Mouse (Mus musculus) MEL (cell line): ENCODE results near the gene Cers6. TPM values are rescaled to one million over a fixed set of nuclear protein-coding genes. Genes with fewer than 3 reads are reported as not detected.

Experiments used
- DNase-seq: peaks from one replicate; pipeline ENCODE4 v3.0.0; 2011; ENCODE audit warnings: low read depth, low spot score
- H3K27ac ChIP-seq: 2 replicates; pipeline ENCODE4 v1.5.1; 2012; ENCODE audit warnings: low read depth, mild to moderate bottlenecking, control low read depth, low read length, moderate library complexity; ENCODE audit not compliant: control insufficient read depth
- H3K27me3 ChIP-seq, 2 experiments: fragments of 150-350 bp in 1 of 2; sonication (generic) in 1 of 2; 2 replicates each; pipeline ENCODE4 v1.6.1; 2012; ENCODE audit warnings: low read length in 2 of 2, mild to moderate bottlenecking in 2 of 2, improper control_type of control experiment in 1 of 2, moderate library complexity in 1 of 2; ENCODE audit not compliant: insufficient read depth in 2 of 2, control insufficient read depth in 1 of 2
- H3K36me3 ChIP-seq, 2 experiments: 2 replicates each; pipeline ENCODE4 v1.6.1; 2012 to 2014; ENCODE audit warnings: low read length in 2 of 2, improper control_type of control experiment in 1 of 2, inconsistent platforms in 1 of 2, mild to moderate bottlenecking in 1 of 2; ENCODE audit not compliant: insufficient read depth in 2 of 2, control insufficient read depth in 1 of 2
- H3K4me1 ChIP-seq, 2 experiments: fragments of 150-350 bp in 1 of 2; sonication (generic) in 1 of 2; 2 replicates each; pipeline ENCODE4 v1.6.1; 2012; ENCODE audit warnings: low read length in 2 of 2, improper control_type of control experiment in 1 of 2, mild to moderate bottlenecking in 1 of 2; ENCODE audit not compliant: insufficient read depth in 2 of 2, control insufficient read depth in 1 of 2
- H3K4me3 ChIP-seq, 2 experiments: fragments of 150-350 bp in 1 of 2; sonication (generic) in 1 of 2; 2 replicates each; pipeline ENCODE4 v1.5.1; 2012; ENCODE audit warnings: low read depth in 2 of 2, low read length in 2 of 2, mild to moderate bottlenecking in 2 of 2, moderate library complexity in 2 of 2, control low read depth in 1 of 2, improper control_type of control experiment in 1 of 2; ENCODE audit not compliant: control insufficient read depth in 1 of 2, insufficient read depth in 1 of 2
- H3K79me2 ChIP-seq: 2 replicates; pipeline ENCODE4 v1.6.1; 2012; ENCODE audit warnings: mild to moderate bottlenecking, low read length, moderate library complexity; ENCODE audit not compliant: control insufficient read depth, poor library complexity, insufficient read depth
- H3K9ac ChIP-seq: 2 replicates; pipeline ENCODE4 v1.6.1; 2012; ENCODE audit warnings: low read depth, mild to moderate bottlenecking, control low read depth, low read length, moderate library complexity; ENCODE audit not compliant: control insufficient read depth, poor library complexity, severe bottlenecking
- H3K9me3 ChIP-seq: fragments of 150-350 bp; sonication (generic); replicated peaks from 2 replicates; pipeline ENCODE4 v1.6.1; 2012; ENCODE audit warnings: mild to moderate bottlenecking, low read length, improper control_type of control experiment, moderate library complexity; ENCODE audit not compliant: insufficient read depth
- CHD1 ChIP-seq: IDR thresholded peaks from 2 replicates; pipeline ENCODE4 v1.6.1; 2012; ENCODE audit warnings: low read depth, mild to moderate bottlenecking, inconsistent platforms, low read length, improper control_type of control experiment
- CHD2 ChIP-seq: IDR thresholded peaks from 2 replicates; pipeline ENCODE4 v1.6.1; 2011; ENCODE audit warnings: low read length, improper control_type of control experiment
- CTCF ChIP-seq, 3 experiments: IDR thresholded peaks in 2 of 3; conservative IDR thresholded peaks in 1 of 3; 2 replicates each; pipeline ENCODE4 v1.5.1; 2011 to 2012; ENCODE audit warnings: low read length in 3 of 3, low read depth in 2 of 3, mild to moderate bottlenecking in 2 of 3, improper control_type of control experiment in 1 of 3, inconsistent platforms in 1 of 3, mixed read lengths in 1 of 3, moderate library complexity in 1 of 3; ENCODE audit not compliant: control insufficient read depth in 1 of 3, insufficient read depth in 1 of 3, poor library complexity in 1 of 3, severe bottlenecking in 1 of 3
- E2F4 ChIP-seq: IDR thresholded peaks from 2 replicates; pipeline ENCODE4 v1.6.1; 2011; ENCODE audit warnings: low read depth, low read length, improper control_type of control experiment, borderline replicate concordance
- EP300 ChIP-seq, 2 experiments: IDR thresholded peaks; 2 replicates each; pipeline ENCODE4 v1.6.1; 2011; ENCODE audit warnings: improper control_type of control experiment in 2 of 2, low read length in 2 of 2, low read depth in 1 of 2, mild to moderate bottlenecking in 1 of 2
- ETS1 ChIP-seq: IDR thresholded peaks from 2 replicates; pipeline ENCODE4 v1.6.1; 2012; ENCODE audit warnings: low read depth, mild to moderate bottlenecking, inconsistent platforms, low read length, improper control_type of control experiment, moderate library complexity
- HCFC1 ChIP-seq: IDR thresholded peaks from 2 replicates; pipeline ENCODE4 v1.6.1; 2012; ENCODE audit warnings: low read depth, mild to moderate bottlenecking, inconsistent platforms, low read length, improper control_type of control experiment, moderate library complexity
- MAFK ChIP-seq: IDR thresholded peaks from 2 replicates; pipeline ENCODE4 v1.6.1; 2011; ENCODE audit warnings: low read depth, mild to moderate bottlenecking, low read length, improper control_type of control experiment, borderline replicate concordance
- MAX ChIP-seq: IDR thresholded peaks from 2 replicates; pipeline ENCODE4 v1.6.1; 2011; ENCODE audit warnings: low read length, improper control_type of control experiment
- MEF2A ChIP-seq: IDR thresholded peaks from 2 replicates; pipeline ENCODE4 v1.6.1; 2014; ENCODE audit warnings: low read depth, mild to moderate bottlenecking, inconsistent platforms, low read length, improper control_type of control experiment; ENCODE audit not compliant: poor library complexity, insufficient replicate concordance, severe bottlenecking; ENCODE audit errors: extremely low read depth
- MXI1 ChIP-seq: IDR thresholded peaks from 2 replicates; pipeline ENCODE4 v1.6.1; 2011; ENCODE audit warnings: mild to moderate bottlenecking, low read depth, low read length, improper control_type of control experiment
- MYC ChIP-seq: IDR thresholded peaks from 2 replicates; pipeline ENCODE4 v1.6.1; 2011; ENCODE audit warnings: low read depth, mild to moderate bottlenecking, low read length, improper control_type of control experiment, moderate library complexity
- NRF1 ChIP-seq: IDR thresholded peaks from 2 replicates; pipeline ENCODE4 v1.6.1; 2014; ENCODE audit warnings: low read depth, mild to moderate bottlenecking, inconsistent platforms, low read length, improper control_type of control experiment, moderate library complexity; ENCODE audit not compliant: poor library complexity, insufficient read depth, severe bottlenecking
- POLR2AphosphoS5 ChIP-seq: IDR thresholded peaks from 2 replicates; pipeline ENCODE4 v1.6.1; 2012; ENCODE audit warnings: low read depth, borderline replicate concordance, mild to moderate bottlenecking, inconsistent platforms, low read length, moderate library complexity, mixed read lengths
- SIN3A ChIP-seq: IDR thresholded peaks from 2 replicates; pipeline ENCODE4 v1.6.1; 2012; ENCODE audit warnings: low read length, improper control_type of control experiment, inconsistent platforms
- SMC3 ChIP-seq: IDR thresholded peaks from 2 replicates; pipeline ENCODE4 v1.6.1; 2011; ENCODE audit warnings: low read depth, low read length, improper control_type of control experiment
- TAL1 ChIP-seq: IDR thresholded peaks from 2 replicates; pipeline ENCODE4 v1.6.1; 2012; ENCODE audit warnings: mild to moderate bottlenecking, inconsistent platforms, low read length, moderate library complexity, mixed read lengths
- TBP ChIP-seq: IDR thresholded peaks from 2 replicates; pipeline ENCODE4 v1.8.0; 2011; ENCODE audit warnings: low read depth, low read length, improper control_type of control experiment
- TCF12 ChIP-seq: IDR thresholded peaks from 2 replicates; pipeline ENCODE4 v1.6.1; 2014; ENCODE audit warnings: low read depth, mild to moderate bottlenecking, inconsistent platforms, low read length, improper control_type of control experiment, moderate library complexity
- USF1 ChIP-seq: IDR thresholded peaks from 2 replicates; pipeline ENCODE4 v1.6.1; 2014; ENCODE audit warnings: low read depth, mild to moderate bottlenecking, inconsistent platforms, low read length, improper control_type of control experiment, moderate library complexity
- ZKSCAN1 ChIP-seq: IDR thresholded peaks from 2 replicates; pipeline ENCODE4 v1.6.1; 2012; ENCODE audit warnings: low read depth, mild to moderate bottlenecking, inconsistent platforms, low read length, improper control_type of control experiment, moderate library complexity
- polyA plus RNA-seq, 2 experiments: library from polyadenylated mRNA; stranded (reverse) in 1 of 2; unstranded in 1 of 2; fragments of >175 nt in 1 of 2; fragments of >200 nt in 1 of 2; gene quantifications; 2 replicates each; pipeline versions ENCODE4 v1.2.1 to v1.2.4; 2012; ENCODE audit warnings: low replicate concordance in 2 of 2, low read depth in 1 of 2; ENCODE audit not compliant: insufficient read length in 2 of 2, insufficient read depth in 1 of 2, missing spikeins in 1 of 2
- total RNA-seq: library from RNA; depleted of rRNA; stranded (reverse); fragments of 300-350 nt; gene quantifications from 2 replicates; pipeline ENCODE4 v1.2.3, GENCODE M21; 2012

The Cers6 gene
- total and polyA plus RNA-seq, 3 experiments = not detected

DNA sequence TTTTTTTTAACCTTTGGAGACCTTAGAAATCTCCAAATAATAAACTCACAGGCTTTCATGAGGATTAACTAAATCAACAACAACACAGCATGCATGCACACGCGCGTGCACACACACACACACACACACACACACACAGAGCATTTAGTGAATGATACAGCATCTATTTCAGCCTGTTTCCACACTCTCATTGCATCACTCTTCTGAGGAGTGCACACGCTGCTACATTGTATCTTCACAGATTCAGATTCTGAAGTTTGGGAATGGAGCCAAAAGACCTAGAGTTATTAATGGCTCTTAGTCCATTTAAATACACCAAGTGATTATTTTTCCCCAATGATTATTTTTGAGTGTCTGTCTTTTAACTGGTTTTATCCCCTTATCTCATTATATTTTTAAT is 75.5 kb downstream of the Cers6 start:
- Histone ChIP-seq H3K4me3 (no peak overlapping the region), H3K27ac (no peak overlapping the region), H3K4me1 (no peaks in the 10 kb centered on the region), H3K9me3 (no peaks in the 10 kb centered on the region), H3K27me3 (no peaks in the 10 kb centered on the region)
- DNase-seq = no peak
- no peak for TF ChIP-seq TAL1
- TF ChIP-seq MXI1 = no peak
- TF ChIP-seq MEF2A = no peak
- no peak for TF ChIP-seq HCFC1
- TF ChIP-seq, all 39 proteins: peak for 0
- Histone ChIP-seq H3K36me3 (no peaks in the 10 kb centered on the region), H3K79me2 (no peaks in the 10 kb centered on the region), H3K9ac (no peak overlapping the region)

- DNase-seq = no peak
- no peak for TF ChIP-seq TBP
- TF ChIP-seq E2F4 = no peak
- no peak for TF ChIP-seq MYC
- no peak for TF ChIP-seq USF1
- no peak for TF ChIP-seq MEF2A
- no peak for TF ChIP-seq MAX
- no peak for TF ChIP-seq HCFC1
- no peak for TF ChIP-seq CTCF (IDR thresholded peaks at IDR 0.05 in 2 of 3, conservative IDR thresholded peaks at IDR 0.05 in 1 of 3; ENCODE audit: control insufficient read depth in 1 of 3, insufficient read depth in 1 of 3, low read depth in 2 of 3, low read length in 3 of 3, poor library complexity in 1 of 3, severe bottlenecking in 1 of 3)
- no peak for TF ChIP-seq SIN3A
- TF ChIP-seq EP300 (IDR thresholded peaks at IDR 0.05; ENCODE audit: low read depth in 1 of 2, low read length in 2 of 2) = no peak
- no peak for TF ChIP-seq TCF12
- no peak for TF ChIP-seq MAFK
- TF ChIP-seq POLR2AphosphoS5 = no peak
- no peak for TF ChIP-seq ZKSCAN1
- no peak for TF ChIP-seq NRF1
- TF ChIP-seq CHD2 = no peak
- no peak for TF ChIP-seq ETS1
- no peak for TF ChIP-seq SMC3
- TF ChIP-seq CHD1 = no peak
- Histone ChIP-seq H3K36me3 (no peaks in the 10 kb centered on the region), H3K79me2 (no peaks in the 10 kb centered on the region), H3K27me3 (no peaks in the 10 kb centered on the region), H3K4me1 (no peaks in the 10 kb centered on the region), H3K9me3 (no peaks in the 10 kb centered on the region), H3K9ac (no peak overlapping the region), H3K27ac (no peak overlapping the region), H3K4me3 (no peak overlapping the region)
Observed at GRCm38 (mm10) chr2:68937833-68938232, 76.6 kb downstream of the Cers6 start.
